Mouse (Mus musculus) cortical plate, adult 2 months (tissue): Measurements from ENCODE around the gene Ice1. TPM values are rescaled to one million over a fixed set of nuclear protein-coding genes. Genes with fewer than 3 reads are reported as not detected.

Experiments
- H3K27ac ChIP-seq: fragments of 200-500 bp; 2 replicates; pipeline ENCODE4 v1.5.1; 2012; ENCODE audit warnings: low read length, control low read depth, inconsistent platforms; ENCODE audit not compliant: insufficient read depth
- H3K4me1 ChIP-seq: fragments of 200-500 bp; 2 replicates; pipeline ENCODE4 v1.6.1; 2011; ENCODE audit warnings: low read length; ENCODE audit not compliant: control insufficient read depth, insufficient read depth
- H3K4me3 ChIP-seq: fragments of 200-500 bp; 2 replicates; pipeline ENCODE4 v1.5.1; 2011; ENCODE audit warnings: mild to moderate bottlenecking, low read length, control low read depth; ENCODE audit not compliant: insufficient read depth
- CTCF ChIP-seq: fragments of 200-500 bp; IDR thresholded peaks from 2 replicates; pipeline ENCODE4 v1.5.1; 2011; ENCODE audit warnings: mild to moderate bottlenecking, control low read depth, low read length; ENCODE audit not compliant: insufficient read depth; ENCODE audit errors: extremely low read depth
- POLR2A ChIP-seq: fragments of 200-500 bp; IDR thresholded peaks from 2 replicates; pipeline ENCODE4 v1.6.1; 2011; ENCODE audit warnings: mild to moderate bottlenecking, low read length, control low read depth; ENCODE audit not compliant: insufficient read depth; ENCODE audit errors: extremely low read depth
- polyA plus RNA-seq: library from polyadenylated mRNA; depleted of rRNA; stranded (reverse); fragments of >200 nt; gene quantifications from 2 replicates; pipeline ENCODE4 v1.2.3, GENCODE M21; 2012; rRNA removed

Gene Ice1
- 99.5 and 109 TPM in 2 replicates for polyA plus RNA-seq

DNA sequence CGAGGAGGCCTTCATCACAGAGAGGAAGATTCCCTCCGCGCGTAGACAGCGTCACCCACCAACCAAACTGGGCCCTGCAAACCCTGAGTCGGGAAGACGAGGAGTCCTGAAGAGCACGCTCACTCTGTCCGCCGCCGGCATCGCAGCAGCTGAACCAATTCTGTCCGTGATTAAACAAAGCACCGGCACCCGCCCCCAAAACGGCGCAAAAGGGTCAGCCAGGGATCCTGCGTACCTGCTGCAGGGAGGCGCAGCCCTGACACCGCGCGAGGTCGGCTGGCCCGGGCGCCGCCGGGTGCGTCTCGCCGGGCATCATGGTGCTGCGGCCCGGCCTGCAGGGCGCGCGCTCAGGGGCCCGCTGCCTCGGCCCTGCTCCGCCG lies at the start of gene Ice1:
Gene Ice1, minus strand, starts transcription at position 353 of the 380 bp plus-strand sequence.
- H3K4me3 ChIP-seq, result peak within 1 kb of the TSS; percentile 41
- H3K4me1 ChIP-seq, result peaks cover 5% of the 10 kb centered on the region
- TF ChIP-seq CTCF, result no peak
- no peak for TF ChIP-seq POLR2A
- H3K27ac ChIP-seq, result peak within 1 kb of the TSS; percentile 81

GRCm38 (mm10) chr13:70685825-70686224 lies 48.4 kb upstream of the Ice1 start:
- TF ChIP-seq POLR2A, result no peak
- TF ChIP-seq CTCF, result no peak
- Histone ChIP-seq H3K4me1 (no peaks in the 10 kb centered on the region), H3K4me3 (no peak overlapping the region), H3K27ac (no peak overlapping the region)

- H3K27ac ChIP-seq, result no peak overlapping the region
- TF ChIP-seq POLR2A, result no peak
- no peak for TF ChIP-seq CTCF
- no peaks in the 10 kb centered on the region for H3K4me1 ChIP-seq
- H3K4me3 ChIP-seq, result no peak overlapping the region
Observed at GRCm38 (mm10) chr13:70684976-70685609, 47.7 kb upstream of the Ice1 start.

DNA sequence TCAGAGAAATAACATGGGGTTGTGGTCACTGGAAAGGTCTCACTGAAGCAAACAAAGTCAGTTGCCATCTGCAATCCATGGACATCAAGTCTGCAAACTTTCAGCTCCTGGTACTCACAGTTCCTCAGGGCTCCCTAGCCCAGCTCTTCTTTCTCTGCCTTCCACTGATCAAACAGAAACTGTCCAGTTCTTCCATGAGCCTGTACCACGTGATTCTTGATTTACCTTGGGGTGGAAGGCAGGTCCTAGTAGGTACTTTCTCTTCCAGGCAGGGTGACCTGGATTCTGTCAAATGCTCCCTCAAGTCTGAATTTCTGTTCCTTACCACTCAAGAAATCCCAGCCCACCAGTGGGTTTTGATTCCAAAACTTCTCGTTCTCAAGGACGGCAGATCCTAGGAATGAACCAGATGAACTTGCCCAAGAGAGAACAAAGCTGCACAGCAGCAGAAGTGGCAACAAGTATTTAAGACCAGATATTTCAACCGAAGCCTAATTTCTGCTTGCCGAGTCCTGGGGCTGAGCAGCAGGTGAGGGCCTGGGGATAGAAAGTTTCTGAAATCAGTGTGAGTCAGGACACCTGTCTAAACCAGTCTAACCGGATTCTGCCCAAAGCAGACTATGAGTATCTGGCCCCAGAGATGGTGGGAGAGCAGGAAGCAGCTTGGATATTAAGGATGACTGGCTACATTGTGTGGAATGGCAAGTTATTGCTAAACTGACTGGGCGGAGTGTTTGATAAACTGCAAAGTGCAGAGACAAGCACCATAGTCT lies 44.2 kb upstream of the Ice1 start:
- Histone ChIP-seq H3K27ac (no peak overlapping the region), H3K4me1 (no peaks in the 10 kb centered on the region), H3K4me3 (no peak overlapping the region)
- TF ChIP-seq CTCF (no peak), POLR2A (no peak)

DNA sequence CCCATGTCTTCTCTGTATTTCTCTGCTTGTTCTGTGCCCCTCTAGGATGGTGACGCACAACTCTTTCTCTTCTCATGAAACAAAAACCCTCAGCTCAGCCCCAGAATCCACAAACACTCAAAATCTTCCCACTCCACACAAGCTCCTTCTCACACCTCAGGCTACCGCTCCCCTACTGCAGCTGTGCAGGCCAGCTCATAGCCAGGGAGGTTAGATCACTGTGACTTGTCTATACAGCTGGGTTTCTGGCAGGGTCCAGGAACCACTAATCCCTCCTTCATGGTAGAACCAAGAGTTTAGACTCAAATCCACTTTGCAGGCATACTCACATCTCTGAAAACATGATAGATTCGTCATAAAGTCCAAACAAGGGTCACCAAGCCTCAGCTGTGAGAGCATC lies 42.9 kb upstream of the Ice1 start:
- TF ChIP-seq POLR2A, result no peak
- no peak for TF ChIP-seq CTCF
- H3K4me3 ChIP-seq, result no peak overlapping the region
- no peak overlapping the region for H3K27ac ChIP-seq
- H3K4me1 ChIP-seq, result peaks cover 2% of the 10 kb centered on the region; the same call in 1 of the 2 replicates

DNA sequence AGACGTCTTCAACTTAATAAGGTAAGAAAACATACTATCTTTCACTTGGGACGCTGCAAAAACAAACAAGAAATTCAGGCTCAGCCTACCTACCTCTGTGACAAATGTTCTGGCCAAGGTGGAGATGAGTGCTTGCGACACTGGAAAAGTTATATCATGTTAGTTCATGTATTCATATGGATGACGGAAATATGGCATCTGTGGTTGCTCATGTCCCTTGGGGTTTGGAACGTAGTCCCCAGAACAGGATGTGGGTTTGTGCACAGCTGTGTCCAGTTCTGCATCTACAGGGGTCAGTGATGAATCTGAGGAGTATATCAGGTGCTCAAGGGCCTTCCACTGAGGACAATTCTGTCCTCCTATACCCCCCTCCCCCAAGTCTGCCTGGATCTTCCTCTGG lies 40.3 kb upstream of the Ice1 start:
- no peak overlapping the region for H3K27ac ChIP-seq
- TF ChIP-seq POLR2A (no peak), CTCF (no peak)
- H3K4me1 ChIP-seq, result peaks cover 5% of the 10 kb centered on the region
- no peak overlapping the region for H3K4me3 ChIP-seq

DNA sequence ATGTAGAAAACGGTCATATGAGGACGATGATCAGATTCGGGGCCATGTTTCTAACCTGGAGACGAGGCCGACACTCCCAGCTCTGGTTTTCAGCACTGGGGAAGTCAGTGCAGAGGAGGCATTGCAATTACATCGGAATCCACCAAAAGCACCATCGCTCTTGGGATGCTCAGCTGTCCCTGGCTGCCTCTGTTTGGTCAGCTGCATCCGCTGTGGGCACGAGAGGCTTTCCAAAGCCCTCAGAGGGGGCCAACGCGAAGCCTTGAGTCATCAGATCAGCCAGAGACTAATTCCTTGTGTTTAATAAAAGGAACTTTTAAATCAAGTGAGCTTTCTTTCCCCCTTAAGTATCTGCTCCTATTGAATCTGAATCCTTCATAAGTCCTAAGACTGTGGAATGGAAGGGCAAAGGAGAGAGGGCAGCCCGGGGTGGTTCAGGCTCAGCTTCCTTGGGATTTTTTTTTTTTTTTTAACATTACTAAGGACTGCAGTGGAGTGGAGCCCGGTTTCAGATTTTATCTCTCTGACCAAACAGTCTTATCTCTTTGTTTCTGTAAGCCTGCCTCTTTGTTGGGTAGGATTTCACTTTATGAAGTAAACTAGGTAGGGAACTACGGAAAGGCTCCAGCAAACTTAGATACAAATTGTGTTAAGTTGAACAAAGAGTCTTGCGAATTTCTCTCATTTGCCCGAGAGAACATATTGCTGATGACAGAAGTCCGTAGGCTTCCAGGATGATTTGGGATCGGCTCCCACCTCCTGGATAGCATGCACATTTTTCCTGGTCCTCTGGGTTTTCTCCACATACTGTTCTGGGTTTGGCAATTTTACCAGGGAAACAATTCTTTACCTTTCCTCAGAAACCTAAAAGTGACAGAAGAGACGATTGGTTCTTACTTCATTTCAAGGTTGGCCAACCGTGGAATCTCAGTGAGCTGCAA lies 39.1 kb upstream of the Ice1 start:
- Histone ChIP-seq H3K27ac (no peak overlapping the region), H3K4me1 (peaks cover 5% of the 10 kb centered on the region), H3K4me3 (no peak overlapping the region)
- TF ChIP-seq CTCF (no peak), POLR2A (no peak)

GRCm38 (mm10) chr13:70674998-70675397 lies 37.6 kb upstream of the Ice1 start:
- no peak overlapping the region for H3K27ac ChIP-seq

DNA sequence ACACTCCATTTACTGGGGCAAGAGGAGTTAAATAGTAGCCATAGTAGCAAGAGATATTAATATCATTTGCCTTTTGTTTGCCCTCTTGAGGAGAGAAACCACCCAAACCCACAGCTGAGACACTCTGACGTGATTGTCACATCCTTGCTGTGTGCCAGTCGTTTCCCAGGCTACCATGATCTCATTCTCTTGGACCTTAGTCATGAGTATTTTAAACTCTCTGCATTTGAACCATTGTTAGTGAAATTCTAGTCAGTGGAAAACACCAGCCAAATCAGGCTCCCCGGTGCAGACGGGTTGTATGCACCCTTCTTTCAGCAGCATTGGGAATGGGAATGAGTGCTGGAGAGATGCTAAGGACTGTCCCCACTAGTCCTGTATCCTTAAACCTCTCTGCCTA lies 32.6 kb upstream of the Ice1 start:
- Histone ChIP-seq H3K4me3 (no peak overlapping the region), H3K27ac (no peak overlapping the region), H3K4me1 (peaks cover 3% of the 10 kb centered on the region)
- TF ChIP-seq CTCF, result no peak
- no peak for TF ChIP-seq POLR2A

More at GRCm38 (mm10) chr13:70674998-70675397, 37.6 kb upstream of the Ice1 start:
- TF ChIP-seq POLR2A (no peak), CTCF (no peak)
- no peak overlapping the region for H3K4me3 ChIP-seq
- peaks cover 5% of the 10 kb centered on the region for H3K4me1 ChIP-seq
